Mouse (Mus musculus) layer of hippocampus, adult 8-10 months (tissue): ENCODE results near the gene Lrrfip2. TPM values are rescaled to one million over a fixed set of nuclear protein-coding genes. Genes with fewer than 3 reads are reported as not detected.
A peak's percentile ranks its signal among the peaks of the same experiment; 100 is the strongest.

Experiments used
- DNase-seq, 2 experiments: peaks; one replicate each; pipeline ENCODE4 v3.0.0; 2022; ENCODE audit warnings: low spot score in 2 of 2
- total RNA-seq, 4 experiments: library from RNA; stranded (reverse); gene quantifications; 2 replicates each; pipeline ENCODE4 v1.2.4; 2022

The Lrrfip2 gene
- total RNA-seq, 4 experiments from 2014 or later: 34.6 to 46.1 (median 40.6) TPM

- DNase-seq: no peak
Observed at GRCm38 (mm10) chr9:111161213-111161612, 43.8 kb downstream of the Lrrfip2 start.

- no peak for DNase-seq
Observed at GRCm38 (mm10) chr9:111166612-111167011, 49.2 kb downstream of the Lrrfip2 start.

GRCm38 (mm10) chr9:111170430-111170829, 53.0 kb downstream of the Lrrfip2 start:
- no peak for DNase-seq

GRCm38 (mm10) chr9:111174071-111174470, 56.7 kb downstream of the Lrrfip2 start:
- DNase-seq: no peak

- no peak for DNase-seq
Observed at GRCm38 (mm10) chr9:111178971-111179370, 61.6 kb downstream of the Lrrfip2 start.

- peak in 1 of 2 experiments; percentile 34 for DNase-seq
Observed at GRCm38 (mm10) chr9:111182176-111182575, 64.8 kb downstream of the Lrrfip2 start.

- no peak for DNase-seq
Observed at GRCm38 (mm10) chr9:111184929-111185328, 67.5 kb downstream of the Lrrfip2 start.

GRCm38 (mm10) chr9:111186861-111187260, 69.5 kb downstream of the Lrrfip2 start:
- DNase-seq: no peak

- no peak for DNase-seq
Observed at GRCm38 (mm10) chr9:111188731-111189130, 71.3 kb downstream of the Lrrfip2 start.

- DNase-seq: no peak
Observed at GRCm38 (mm10) chr9:111193211-111193610, 75.8 kb downstream of the Lrrfip2 start.

- DNase-seq: no peak
Observed at GRCm38 (mm10) chr9:111197116-111197515, 79.7 kb downstream of the Lrrfip2 start.

GRCm38 (mm10) chr9:111197712-111198111, 80.3 kb downstream of the Lrrfip2 start:
- no peak for DNase-seq

GRCm38 (mm10) chr9:111198332-111198731, 80.9 kb downstream of the Lrrfip2 start:
- DNase-seq: no peak

- DNase-seq: no peak
Observed at GRCm38 (mm10) chr9:111200208-111200607, 82.8 kb downstream of the Lrrfip2 start.

GRCm38 (mm10) chr9:111204601-111205375, 87.4 kb downstream of the Lrrfip2 start:
- DNase-seq: peak; percentile 60 to 65

GRCm38 (mm10) chr9:111207683-111208082, 90.3 kb downstream of the Lrrfip2 start:
- DNase-seq: no peak

- DNase-seq: no peak
Observed at GRCm38 (mm10) chr9:111208185-111208584, 90.8 kb downstream of the Lrrfip2 start.

GRCm38 (mm10) chr9:111209158-111209699, 91.8 kb downstream of the Lrrfip2 start:
- no peak for DNase-seq

- DNase-seq: no peak
Observed at GRCm38 (mm10) chr9:111210412-111210811, 93.0 kb downstream of the Lrrfip2 start.

GRCm38 (mm10) chr9:111211122-111212041, 94.0 kb downstream of the Lrrfip2 start:
- DNase-seq: no peak

- DNase-seq: no peak
Observed at GRCm38 (mm10) chr9:111213501-111213900, 96.1 kb downstream of the Lrrfip2 start.

GRCm38 (mm10) chr9:111216424-111216823, 99.0 kb downstream of the Lrrfip2 start:
- DNase-seq: no peak
